Mouse (Mus musculus): ENCODE data around the gene Hoxb7. TPM values are rescaled to one million over a fixed set of nuclear protein-coding genes. Genes with fewer than 3 reads are reported as not detected.

Gene Hoxb7
- polyA plus RNA-seq, 1 experiment from 2014 or later: 9.1 TPM

DNA sequence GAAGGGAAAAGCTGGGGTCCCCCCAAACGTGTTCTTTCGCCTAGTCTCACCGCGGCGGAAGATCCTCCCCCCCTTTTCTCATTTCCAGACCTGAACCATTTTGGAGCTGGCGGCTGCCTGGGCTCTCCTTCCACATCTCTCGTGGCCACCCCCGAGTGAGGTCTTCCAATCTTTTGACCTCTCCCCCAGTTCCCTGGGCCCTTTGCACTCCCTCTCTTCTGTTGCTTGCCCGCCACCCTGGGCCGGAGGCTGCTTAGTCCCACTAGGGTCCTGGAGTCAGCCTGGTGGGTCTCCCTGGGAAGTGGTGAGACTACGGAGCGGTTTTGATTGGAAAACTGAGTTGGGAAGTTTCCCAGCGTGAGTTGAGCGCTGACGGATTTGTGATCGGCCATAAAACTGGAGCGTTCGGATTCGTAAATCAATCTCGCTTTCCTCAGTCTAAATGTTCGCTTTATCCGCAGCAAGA, 39.4 kb downstream of the Hoxb7 start:
- peak overlapping the region; percentile 30 for H3K4me3 ChIP-seq (replicated peaks)
- ATAC-seq (ENCODE audit: insufficient read depth, low FRiP score, low read depth): no peak
- peaks cover 18% of the 10 kb centered on the region; the same call in 1 of the 2 replicates for H3K4me1 ChIP-seq
- H3K9me3 ChIP-seq: no peaks in the 10 kb centered on the region
- WGBS: 14% methylated on average over 22 of the region's 22 CpGs
- peaks cover 14% of the 10 kb centered on the region for H3K27me3 ChIP-seq (replicated peaks)
- H3K9ac ChIP-seq: peak overlapping the region; percentile 41; the same call in 1 of the 2 replicates
- peak overlapping the region; percentile 78 for H3K27ac ChIP-seq
- H3K4me2 ChIP-seq: peak overlapping the region; percentile 62
- H3K36me3 ChIP-seq: no peaks in the 10 kb centered on the region

GRCm38 (mm10) chr11:96326705-96327104, 40.3 kb downstream of the Hoxb7 start:
- H3K4me2 ChIP-seq: peak overlapping the region; percentile 62
- no peak overlapping the region for H3K9ac ChIP-seq
- H3K36me3 ChIP-seq: no peaks in the 10 kb centered on the region
- H3K27me3 ChIP-seq (replicated peaks): peaks cover 14% of the 10 kb centered on the region
- no peaks in the 10 kb centered on the region for H3K9me3 ChIP-seq
- no peak for ATAC-seq (ENCODE audit: insufficient read depth, low FRiP score, low read depth)
- peak overlapping the region; percentile 30 for H3K4me3 ChIP-seq (replicated peaks)
- WGBS: 15% methylated on average over 12 of the region's 12 CpGs
- peak overlapping the region; percentile 78 for H3K27ac ChIP-seq
- peaks cover 20% of the 10 kb centered on the region for H3K4me1 ChIP-seq

- WGBS: 20% methylated on average over 7 of the region's 7 CpGs
- no peak for ATAC-seq (ENCODE audit: insufficient read depth, low FRiP score, low read depth)
- peak overlapping the region; percentile 62 for H3K4me2 ChIP-seq
- H3K36me3 ChIP-seq: no peaks in the 10 kb centered on the region
- peak overlapping the region; percentile 30 for H3K4me3 ChIP-seq (replicated peaks)
- peaks cover 14% of the 10 kb centered on the region for H3K27me3 ChIP-seq (replicated peaks)
- H3K27ac ChIP-seq: peak overlapping the region; percentile 78
- H3K9ac ChIP-seq: peak overlapping the region; percentile 16; the same call in 1 of the 2 replicates
- H3K9me3 ChIP-seq: no peaks in the 10 kb centered on the region
- peaks cover 24% of the 10 kb centered on the region for H3K4me1 ChIP-seq
Observed at GRCm38 (mm10) chr11:96327122-96327521, 40.7 kb downstream of the Hoxb7 start.

- no peak for ATAC-seq (ENCODE audit: insufficient read depth, low FRiP score, low read depth)
- Histone ChIP-seq H3K4me2 (peak overlapping the region; percentile 62), H3K4me1 (peaks cover 25% of the 10 kb centered on the region), H3K27ac (peak overlapping the region; percentile 78), H3K4me3 (replicated peaks) (peak overlapping the region; percentile 30; the same call in 1 of the 2 replicates), H3K9me3 (no peaks in the 10 kb centered on the region), H3K36me3 (no peaks in the 10 kb centered on the region), H3K27me3 (replicated peaks) (peaks cover 11% of the 10 kb centered on the region), H3K9ac (peak overlapping the region; percentile 16; the same call in 1 of the 2 replicates)
- 19% methylated on average over 5 of the region's 5 CpGs for WGBS
Observed at GRCm38 (mm10) chr11:96327750-96328149, 41.3 kb downstream of the Hoxb7 start.

DNA sequence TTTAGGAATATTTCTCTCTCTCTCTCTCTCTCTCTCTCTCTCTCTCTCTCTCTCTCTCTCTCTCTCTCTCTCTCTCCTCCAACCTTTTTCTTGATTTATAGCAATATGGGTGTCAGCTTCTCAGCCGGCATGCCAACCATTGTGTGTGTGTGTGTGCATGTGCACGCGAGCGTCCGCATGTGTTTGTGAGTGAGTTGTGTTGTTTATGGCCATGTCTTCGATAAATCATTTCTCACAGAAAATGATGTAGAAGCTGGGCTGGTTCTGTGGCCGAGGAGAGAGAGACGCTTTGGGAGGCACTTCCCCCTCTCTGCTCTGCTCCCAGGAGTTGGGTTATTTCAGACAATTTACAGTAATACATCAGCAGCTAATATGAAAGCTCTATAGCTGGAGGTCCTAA, 42.2 kb downstream of the Hoxb7 start:
- Histone ChIP-seq H3K27ac (peak overlapping the region; percentile 78), H3K9me3 (no peaks in the 10 kb centered on the region), H3K27me3 (replicated peaks) (peaks cover 11% of the 10 kb centered on the region), H3K4me3 (replicated peaks) (peak overlapping the region; percentile 13; the same call in 1 of the 2 replicates), H3K4me2 (peak overlapping the region; percentile 62), H3K36me3 (no peaks in the 10 kb centered on the region), H3K4me1 (peaks cover 32% of the 10 kb centered on the region), H3K9ac (no peak overlapping the region)
- WGBS: 22% methylated on average over 8 of the region's 8 CpGs
- no peak for ATAC-seq (ENCODE audit: insufficient read depth, low FRiP score, low read depth)

- peak overlapping the region; percentile 93 for H3K27ac ChIP-seq
- 6% methylated on average over 8 of the region's 8 CpGs for WGBS
- H3K27me3 ChIP-seq (replicated peaks): peaks cover 8% of the 10 kb centered on the region
- peak overlapping the region; percentile 22; the same call in 1 of the 2 replicates for H3K9ac ChIP-seq
- H3K36me3 ChIP-seq: no peaks in the 10 kb centered on the region
- H3K9me3 ChIP-seq: no peaks in the 10 kb centered on the region
- peaks cover 55% of the 10 kb centered on the region for H3K4me1 ChIP-seq
- peak overlapping the region; percentile 50 for H3K4me3 ChIP-seq (replicated peaks)
- H3K4me2 ChIP-seq: peak overlapping the region; percentile 61
- ATAC-seq (ENCODE audit: insufficient read depth, low FRiP score, low read depth): no peak
Observed at GRCm38 (mm10) chr11:96332105-96332504, 45.7 kb downstream of the Hoxb7 start.

- Histone ChIP-seq H3K36me3 (no peaks in the 10 kb centered on the region), H3K9ac (peak overlapping the region; percentile 65), H3K9me3 (no peaks in the 10 kb centered on the region), H3K4me3 (replicated peaks) (peak overlapping the region; percentile 50), H3K4me1 (peaks cover 57% of the 10 kb centered on the region), H3K4me2 (peak overlapping the region; percentile 61), H3K27ac (peak overlapping the region; percentile 93), H3K27me3 (replicated peaks) (peaks cover 4% of the 10 kb centered on the region; the same call in 1 of the 2 replicates)
- WGBS: 4% methylated on average over 35 of the region's 35 CpGs
- ATAC-seq (ENCODE audit: insufficient read depth, low FRiP score, low read depth): peak; percentile 50; the same call in 1 of the 2 replicates
Observed at GRCm38 (mm10) chr11:96332618-96333032, 46.2 kb downstream of the Hoxb7 start.

- Histone ChIP-seq H3K27me3 (replicated peaks) (peaks cover 7% of the 10 kb centered on the region; the same call in 1 of the 2 replicates), H3K9ac (peak overlapping the region; percentile 65), H3K4me2 (peak overlapping the region; percentile 61), H3K4me1 (peaks cover 63% of the 10 kb centered on the region), H3K9me3 (no peaks in the 10 kb centered on the region), H3K27ac (peak overlapping the region; percentile 93), H3K36me3 (no peaks in the 10 kb centered on the region), H3K4me3 (replicated peaks) (peak overlapping the region; percentile 50)
- WGBS: 6% methylated on average over 17 of the region's 17 CpGs
- ATAC-seq (ENCODE audit: insufficient read depth, low FRiP score, low read depth): no peak
Observed at GRCm38 (mm10) chr11:96333241-96334001, 47.0 kb downstream of the Hoxb7 start.

GRCm38 (mm10) chr11:96334002-96334364, 47.6 kb downstream of the Hoxb7 start:
- Histone ChIP-seq H3K4me3 (replicated peaks) (peak overlapping the region; percentile 50), H3K4me2 (peak overlapping the region; percentile 61), H3K27ac (peak overlapping the region; percentile 93), H3K9me3 (no peaks in the 10 kb centered on the region), H3K9ac (peak overlapping the region; percentile 16), H3K4me1 (peaks cover 67% of the 10 kb centered on the region), H3K36me3 (no peaks in the 10 kb centered on the region), H3K27me3 (replicated peaks) (peaks cover 11% of the 10 kb centered on the region; the same call in 1 of the 2 replicates)
- WGBS: 12% methylated on average over 2 of the region's 2 CpGs
- no peak for ATAC-seq (ENCODE audit: insufficient read depth, low FRiP score, low read depth)

- Histone ChIP-seq H3K4me2 (peak overlapping the region; percentile 61), H3K36me3 (no peaks in the 10 kb centered on the region), H3K27ac (peak overlapping the region; percentile 93; the same call in 1 of the 2 replicates), H3K4me3 (replicated peaks) (peak overlapping the region; percentile 50), H3K9me3 (no peaks in the 10 kb centered on the region), H3K4me1 (peaks cover 72% of the 10 kb centered on the region), H3K27me3 (replicated peaks) (peaks cover 12% of the 10 kb centered on the region; the same call in 1 of the 2 replicates), H3K9ac (0 out of 2 replicates have a peak overlapping the region, but pooled peaks have one; percentile 16)
- 47% methylated on average over 3 of the region's 3 CpGs for WGBS
- ATAC-seq (ENCODE audit: insufficient read depth, low FRiP score, low read depth): no peak
Observed at GRCm38 (mm10) chr11:96334998-96335397, 48.6 kb downstream of the Hoxb7 start.

GRCm38 (mm10) chr11:96336597-96336996, 50.2 kb downstream of the Hoxb7 start:
- no peak for ATAC-seq (ENCODE audit: insufficient read depth, low FRiP score, low read depth)

GRCm38 (mm10) chr11:96337026-96337425, 50.6 kb downstream of the Hoxb7 start:
- peak overlapping the region; percentile 61; the same call in 1 of the 2 replicates for H3K27ac ChIP-seq
- H3K9me3 ChIP-seq: no peaks in the 10 kb centered on the region
- H3K4me3 ChIP-seq (replicated peaks): no peak overlapping the region
- WGBS: 27% methylated on average over 6 of the region's 6 CpGs
- no peak for ATAC-seq (ENCODE audit: insufficient read depth, low FRiP score, low read depth)
- peaks cover 8% of the 10 kb centered on the region; the same call in 1 of the 2 replicates for H3K27me3 ChIP-seq (replicated peaks)
- no peaks in the 10 kb centered on the region for H3K36me3 ChIP-seq
- H3K9ac ChIP-seq: no peak overlapping the region
- peaks cover 60% of the 10 kb centered on the region for H3K4me1 ChIP-seq
- H3K4me2 ChIP-seq: peak overlapping the region; percentile 29; the same call in 1 of the 2 replicates

More at GRCm38 (mm10) chr11:96336597-96336996, 50.2 kb downstream of the Hoxb7 start:
- Histone ChIP-seq H3K27ac (peak overlapping the region; percentile 61; the same call in 1 of the 2 replicates), H3K9me3 (no peaks in the 10 kb centered on the region), H3K4me2 (peak overlapping the region; percentile 29; the same call in 1 of the 2 replicates), H3K36me3 (no peaks in the 10 kb centered on the region), H3K9ac (no peak overlapping the region), H3K4me1 (peaks cover 64% of the 10 kb centered on the region), H3K4me3 (replicated peaks) (no peak overlapping the region), H3K27me3 (replicated peaks) (peaks cover 8% of the 10 kb centered on the region; the same call in 1 of the 2 replicates)
- WGBS: 33% methylated on average over 2 of the region's 2 CpGs
